Mouse (Mus musculus): ENCODE measurements around the gene Plekhd1.

GRCm38 (mm10) chr12:80654659-80655025, 37.7 kb upstream of the Plekhd1 start:
- TF ChIP-seq CTCF (IDR thresholded peaks at IDR 0.05; ENCODE audit: control insufficient read depth, insufficient read depth, low read length) (no peak), POLR2A (IDR thresholded peaks at IDR 0.05; ENCODE audit: borderline replicate concordance, control insufficient read depth, low read depth, low read length) (no peak)

Measured in bone marrow, adult 2 months (tissue).